Mouse (Mus musculus) gastrocnemius, postnatal 25 days (tissue): ENCODE measurements around the gene Gnai3. TPM values are rescaled to one million over a fixed set of nuclear protein-coding genes. Genes with fewer than 3 reads are reported as not detected.

ENCODE experiments used
- DNase-seq: peaks from one replicate; pipeline ENCODE4 v3.0.0; 2022
- long read RNA-seq, 2 experiments: library from polyadenylated mRNA; stranded (forward); transcript quantifications; one replicate each; pipeline ENCODE4 v2.0.0; 2021
- total RNA-seq, 2 experiments: library from RNA; stranded (reverse); gene quantifications; 1 replicate in 1 of 2; 2 replicates in 1 of 2; pipeline ENCODE4 v1.2.3; 2021

Gnai3 gene
- 10 to 100 TPM; 11.4 to 11.7 TPM for total RNA-seq
- long read RNA-seq, experiment 1, transcript Gnai3-201 (9 exons, 3,262 nt), result major isoform, 11 of 11 reads
- long read RNA-seq, experiment 1, partial matches to known transcripts, result 0 of 11 reads
- long read RNA-seq, experiment 1, other reads (novel, unspliced or antisense), result 0 of 11 reads
- long read RNA-seq, experiment 2, transcript Gnai3-201 (9 exons, 3,262 nt), result major isoform, 7 of 9 reads
- long read RNA-seq, experiment 2, partial matches to known transcripts, result 0 of 9 reads
- long read RNA-seq, experiment 2, other reads (novel, unspliced or antisense), result 2 of 9 reads

DNA sequence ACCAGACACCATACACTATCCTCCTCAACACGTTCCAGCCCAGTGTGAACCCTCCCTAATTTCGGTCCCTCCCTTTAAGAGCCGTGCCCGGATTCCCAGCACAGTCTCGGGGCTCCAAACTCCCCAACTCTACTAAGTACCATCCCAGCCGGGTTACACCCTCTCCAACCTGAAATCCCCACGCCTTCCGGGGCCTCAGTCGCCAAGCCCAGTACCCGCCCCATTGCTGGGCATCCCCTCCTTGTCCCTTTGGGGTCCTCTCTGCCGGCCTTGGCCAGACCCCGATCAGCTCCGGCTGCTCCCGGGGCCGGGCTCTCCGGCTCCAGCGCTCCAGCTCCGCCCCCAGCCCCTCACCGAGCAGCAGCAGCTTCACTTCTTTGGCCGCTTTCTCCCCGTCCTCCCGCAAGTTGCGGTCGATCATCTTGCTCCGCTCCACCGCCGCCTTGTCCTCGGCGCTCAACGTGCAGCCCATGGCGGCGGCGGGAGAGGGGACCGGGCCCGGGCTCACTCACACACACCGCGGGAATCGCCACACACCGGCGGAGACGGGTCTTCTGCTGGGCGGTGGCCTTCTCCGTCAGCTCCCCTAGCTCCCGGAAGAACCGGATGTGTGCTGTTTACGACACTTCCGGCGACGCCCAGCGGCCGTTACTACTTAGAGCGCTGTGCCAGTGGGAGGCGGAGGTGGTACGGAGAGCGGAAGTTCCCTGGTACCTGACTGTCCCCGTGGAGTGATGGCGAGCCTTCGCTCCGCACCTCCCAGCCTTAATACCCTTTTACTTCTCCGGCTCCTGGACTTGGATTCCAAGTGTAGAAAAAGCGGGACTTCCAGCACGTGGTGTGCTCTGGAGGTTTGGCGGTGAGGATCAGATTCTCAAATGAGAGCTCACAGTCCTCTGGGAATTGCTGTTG, at the start of gene Gnai3:
Gene Gnai3 (minus strand): TSS at position 613 of the 912 bp plus-strand sequence.
- DNase-seq, result peak; percentile 85

GRCm38 (mm10) chr3:108195287-108195686, 49.3 kb upstream of the Gnai3 start:
- DNase-seq, result no peak

DNA sequence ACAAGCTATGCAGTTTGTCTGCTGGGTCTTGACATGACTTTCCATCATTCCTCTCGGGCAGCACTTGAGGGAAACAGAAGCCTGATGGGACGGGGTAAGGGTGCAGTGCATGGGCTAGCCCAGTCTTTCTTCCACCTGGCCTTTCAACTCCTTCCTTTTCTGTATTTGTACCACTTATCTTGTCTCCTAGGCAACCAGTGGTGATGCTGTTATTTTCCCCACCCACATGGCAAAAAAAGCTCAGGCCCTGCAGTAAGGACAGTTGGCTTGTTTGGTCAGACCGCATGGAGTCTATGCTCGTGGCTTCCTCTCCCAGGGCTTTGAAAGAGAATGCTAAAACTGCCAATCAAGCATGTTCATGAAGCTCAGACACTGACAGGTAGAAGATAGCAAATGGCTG, 47.7 kb upstream of the Gnai3 start:
- DNase-seq, result no peak

- DNase-seq, result no peak
These were observed 44.0 kb upstream of the Gnai3 start for GRCm38 (mm10) chr3:108189897-108190296.

DNA sequence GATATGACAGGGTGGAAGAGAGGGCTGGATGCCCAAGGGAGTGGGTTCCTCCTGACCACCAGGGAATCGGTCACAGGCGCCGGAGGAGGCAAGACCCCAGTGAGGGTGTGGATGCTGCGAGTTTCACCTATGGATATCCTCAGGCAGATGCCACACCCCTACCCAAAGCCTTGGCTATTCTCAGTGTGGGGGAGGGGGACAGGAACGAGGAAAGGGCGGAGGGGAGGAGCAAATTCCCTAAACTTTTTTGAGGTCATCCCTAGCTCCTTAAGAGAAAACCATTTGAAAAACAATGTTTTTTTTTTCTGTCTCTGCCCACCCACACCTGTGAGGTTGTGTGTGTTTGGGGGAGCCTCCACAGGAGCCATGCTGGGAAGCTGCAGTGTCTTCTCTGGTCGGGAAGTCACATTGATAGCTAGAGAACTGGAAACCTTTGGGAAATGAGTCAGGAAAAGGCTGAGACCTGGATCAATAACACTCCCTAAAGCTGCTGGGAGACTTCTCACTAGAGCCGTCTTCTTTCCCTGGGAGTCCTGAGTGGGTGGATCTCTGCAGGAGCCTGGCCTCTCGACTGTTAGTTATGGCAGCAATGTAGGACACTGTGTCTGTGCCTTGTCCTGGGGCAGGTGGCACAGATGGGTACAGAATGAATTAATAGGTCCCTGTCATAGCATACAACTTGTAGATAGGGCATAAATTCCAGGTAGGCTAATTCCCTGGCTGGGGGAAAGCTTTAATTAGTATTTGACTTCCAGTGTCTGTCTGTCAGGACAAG, 43.0 kb upstream of the Gnai3 start:
- no peak for DNase-seq

GRCm38 (mm10) chr3:108187111-108187795, 41.3 kb upstream of the Gnai3 start:
- DNase-seq, result no peak

- DNase-seq, result peak; percentile 50
These were observed 40.4 kb upstream of the Gnai3 start, which contains the start of gene Amigo1 for GRCm38 (mm10) chr3:108186098-108187047. Gene Amigo1 (plus strand): TSS chr3:108186335.

DNA sequence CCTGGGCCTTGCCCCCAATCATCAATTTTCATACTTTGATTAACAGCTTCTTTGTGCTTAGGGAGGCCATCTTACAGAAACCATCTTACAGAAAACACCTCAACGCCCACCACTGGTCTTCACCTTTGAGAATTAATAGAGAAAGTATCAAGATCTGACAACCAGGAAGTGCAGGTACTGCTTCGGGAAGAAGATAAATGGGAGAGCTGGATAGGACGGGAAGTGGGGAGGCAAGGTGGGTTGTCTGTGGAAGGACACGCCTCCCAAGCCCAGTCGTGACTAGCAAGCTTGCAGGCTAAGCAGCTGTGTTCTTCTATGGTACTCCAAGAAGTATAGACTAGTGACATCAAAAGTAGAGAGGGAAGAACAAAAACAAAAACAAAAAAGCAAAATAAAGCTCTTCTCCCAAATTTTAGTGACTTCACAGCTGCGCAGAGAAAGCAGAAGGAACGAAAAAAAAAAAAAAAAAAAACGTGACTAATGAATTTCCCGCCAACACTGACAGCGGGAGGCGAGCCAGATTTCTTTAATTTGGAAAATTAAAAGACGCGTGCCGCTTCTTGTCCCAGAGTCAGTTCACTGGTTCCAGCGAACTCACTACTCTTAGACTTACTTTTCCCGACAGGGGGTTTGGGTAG, 39.6 kb upstream of the Gnai3 start:
- no peak for DNase-seq

DNA sequence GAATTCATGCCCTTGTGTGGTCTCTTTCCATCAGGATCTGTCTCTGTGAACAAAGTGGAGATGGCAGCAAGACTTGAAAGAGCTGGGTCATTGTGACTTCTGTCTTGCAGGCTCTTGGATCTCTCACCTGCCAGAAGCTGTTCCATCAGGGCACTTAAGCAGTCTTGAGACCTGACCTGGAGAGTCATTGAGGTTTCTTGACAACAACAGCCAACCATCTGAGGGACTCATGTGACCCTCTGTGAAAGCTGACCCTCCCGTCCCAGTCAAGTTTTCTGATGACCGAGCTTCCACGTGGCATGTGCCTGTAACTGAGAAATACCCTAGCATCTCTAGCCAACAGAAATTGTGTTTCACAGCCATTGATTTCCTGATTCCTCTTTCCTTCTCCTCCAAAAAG, 38.8 kb upstream of the Gnai3 start:
- DNase-seq, result no peak

DNA sequence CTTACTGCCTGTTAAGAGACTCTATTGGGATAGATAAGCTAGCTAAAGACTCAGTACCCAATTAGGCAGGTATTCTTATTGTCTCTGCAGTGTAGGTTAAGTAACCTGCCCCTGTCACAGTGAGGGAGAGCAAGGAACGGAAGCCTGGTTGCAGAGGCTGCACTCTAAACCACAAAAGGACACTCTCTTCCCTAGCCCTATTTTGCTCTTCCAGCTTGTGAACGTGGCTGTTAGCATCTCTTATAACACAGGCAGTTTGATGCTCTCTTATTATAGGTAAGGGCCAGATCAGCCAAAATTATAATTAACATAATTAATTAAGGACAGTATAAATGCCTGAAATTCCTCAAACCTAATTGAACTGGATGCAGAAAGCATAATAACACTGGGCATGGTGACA, 34.6 kb upstream of the Gnai3 start:
- no peak for DNase-seq

- no peak for DNase-seq
These were observed 33.1 kb upstream of the Gnai3 start for GRCm38 (mm10) chr3:108178756-108179715.

DNA sequence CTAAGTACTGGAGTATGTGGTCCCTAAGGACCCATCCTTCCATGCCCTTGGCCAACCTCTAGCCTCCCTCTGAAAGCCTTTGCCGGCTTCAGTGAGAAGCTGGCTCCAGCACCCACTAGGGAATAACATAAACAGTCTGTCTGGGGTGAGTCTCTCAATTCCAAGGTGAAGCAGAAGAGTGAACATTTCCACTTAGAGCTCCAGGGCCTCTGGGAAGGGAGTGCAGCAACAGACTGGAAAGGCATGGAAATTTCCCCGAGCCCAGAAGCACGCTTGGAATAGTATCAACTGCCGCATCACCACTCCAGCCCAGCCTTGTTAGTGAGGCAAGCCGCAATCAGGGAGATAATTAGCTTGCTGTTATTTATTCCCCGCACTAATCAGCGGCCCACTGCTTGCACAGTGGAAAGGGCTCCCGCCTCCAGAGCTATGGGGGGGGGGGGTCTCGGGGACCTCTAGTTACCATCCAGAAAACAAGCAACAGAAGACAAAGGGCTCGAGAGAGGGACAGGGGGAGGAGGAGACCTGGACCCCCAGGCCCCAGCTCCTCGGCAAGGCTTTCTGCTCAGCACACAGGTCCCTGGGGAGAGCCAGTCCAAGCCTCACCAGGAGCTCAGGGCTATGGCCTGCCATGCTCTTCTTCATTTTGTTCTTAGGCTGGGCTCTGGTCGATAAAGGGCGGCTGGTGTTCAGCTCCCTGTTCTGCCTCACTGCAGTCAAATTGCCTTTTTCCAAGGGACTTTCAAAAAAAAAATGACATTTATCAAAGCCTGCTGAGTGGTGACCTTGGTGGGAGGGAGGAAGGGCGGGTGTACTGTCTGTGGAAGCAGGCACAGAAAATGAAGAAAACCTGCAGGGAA, 29.0 kb upstream of the Gnai3 start:
- DNase-seq, result peak; percentile 59

DNA sequence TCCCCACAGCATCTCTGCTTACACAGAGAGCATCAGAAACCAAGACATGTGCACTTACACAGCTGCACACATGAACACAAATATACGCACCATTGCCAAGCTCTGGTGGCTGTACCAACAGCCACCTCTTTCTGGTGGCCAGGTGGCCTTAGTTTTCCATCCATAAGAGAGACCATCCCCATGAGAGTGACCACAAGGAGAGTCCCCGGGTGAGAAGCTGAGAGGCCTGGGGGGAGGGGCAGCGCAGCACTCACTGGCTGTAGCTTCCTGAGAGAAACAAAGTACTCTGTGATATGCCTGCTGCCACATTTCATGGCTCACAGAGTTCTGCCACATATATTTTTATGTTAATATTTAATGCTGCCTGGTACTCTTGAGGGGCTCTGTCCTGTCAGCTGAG, 23.3 kb upstream of the Gnai3 start:
- no peak for DNase-seq

GRCm38 (mm10) chr3:108167499-108167898, 21.6 kb upstream of the Gnai3 start:
- DNase-seq, result peak; percentile 40

- DNase-seq, result peak; percentile 77
These were observed 20.7 kb upstream of the Gnai3 start for GRCm38 (mm10) chr3:108166486-108167211.

DNA sequence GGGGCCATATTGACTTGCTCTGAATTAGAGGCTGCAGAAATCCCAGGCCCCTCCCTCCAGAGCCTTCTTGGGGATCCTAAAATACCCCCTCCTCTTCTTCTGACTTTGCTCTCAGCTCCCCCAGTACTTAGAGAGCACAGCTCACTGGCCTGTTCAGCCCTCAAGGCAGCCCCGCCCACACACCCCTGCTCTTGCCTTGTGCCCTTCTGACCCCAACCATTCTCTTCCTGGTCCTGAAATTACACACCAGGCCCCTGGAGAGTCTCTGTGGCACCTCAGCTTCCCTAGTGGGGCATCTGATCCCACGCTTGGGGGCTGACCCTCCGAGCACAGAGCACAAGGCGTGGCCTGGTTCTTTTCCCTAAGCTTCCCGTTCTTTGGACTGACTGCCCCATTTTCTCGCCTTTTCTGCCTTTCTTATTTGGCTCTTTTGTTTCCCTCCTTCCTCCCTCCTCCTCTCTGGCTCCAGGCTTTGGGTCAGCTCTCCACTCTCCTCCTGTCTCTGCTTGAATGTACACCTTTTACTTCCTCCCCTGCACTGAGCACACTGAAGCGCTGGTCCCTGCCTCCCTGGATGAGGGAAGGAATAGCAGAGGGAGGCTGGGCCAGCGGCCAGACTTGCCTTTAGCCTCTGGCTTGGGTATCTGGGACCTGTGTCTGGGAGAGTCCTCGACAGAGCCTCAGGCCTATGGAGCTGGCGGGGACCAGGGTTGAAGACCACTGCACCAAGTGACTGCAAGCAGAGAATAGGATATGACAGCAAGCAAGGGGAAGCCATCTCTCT, 19.8 kb upstream of the Gnai3 start:
- peak; percentile 16 for DNase-seq
